Mouse (Mus musculus) intestine, postnatal 0 days (tissue): ENCODE data around the gene Gdf11. TPM values are rescaled to one million over a fixed set of nuclear protein-coding genes. Genes with fewer than 3 reads are reported as not detected.

Experiments
- ATAC-seq: fragments of 200-750 bp; cut with Nextera tagmentation; 2 replicates; pipeline ENCODE4 v1.8.0; 2017; ENCODE audit warnings: mild to moderate bottlenecking, moderate TSS enrichment, moderate library complexity
- H3K27ac ChIP-seq: fragments of 300-500 bp; sonication (generic); 2 replicates; pipeline ENCODE4 v1.5.1; 2014; ENCODE audit warnings: mild to moderate bottlenecking, low read depth, low read length, moderate library complexity
- H3K27me3 ChIP-seq: fragments of 300-500 bp; sonication (generic); replicated peaks from 2 replicates; pipeline ENCODE4 v1.6.1; 2014; ENCODE audit warnings: low read length, mixed read lengths; ENCODE audit not compliant: control insufficient read depth, insufficient read depth
- H3K36me3 ChIP-seq: fragments of 300-500 bp; sonication (generic); 2 replicates; pipeline ENCODE4 v1.6.1; 2014; ENCODE audit warnings: mild to moderate bottlenecking, moderate library complexity; ENCODE audit not compliant: control insufficient read depth, insufficient read depth
- H3K4me1 ChIP-seq: fragments of 300-500 bp; sonication (generic); replicated peaks from 2 replicates; pipeline ENCODE4 v1.6.1; 2014; ENCODE audit warnings: antibody characterized with exemption, low read length, mixed read lengths; ENCODE audit not compliant: control insufficient read depth, insufficient read depth
- H3K4me2 ChIP-seq: fragments of 300-500 bp; sonication (generic); replicated peaks from 2 replicates; pipeline ENCODE4 v1.6.1; 2014; ENCODE audit warnings: low read depth, mild to moderate bottlenecking, moderate library complexity
- H3K4me3 ChIP-seq: fragments of 300-500 bp; sonication (generic); 2 replicates; pipeline ENCODE4 v1.5.1; 2014; ENCODE audit warnings: low read depth, low read length
- H3K9ac ChIP-seq: fragments of 300-500 bp; sonication (generic); 2 replicates; pipeline ENCODE4 v1.6.1; 2014; ENCODE audit warnings: mild to moderate bottlenecking, low read depth, low read length
- H3K9me3 ChIP-seq: fragments of 300-500 bp; sonication (generic); 2 replicates; pipeline ENCODE4 v1.6.1; 2016; ENCODE audit warnings: mixed run types; ENCODE audit not compliant: control insufficient read depth
- CTCF ChIP-seq: sonication (generic); IDR thresholded peaks from 2 replicates; pipeline ENCODE4 v1.5.1; 2016; ENCODE audit warnings: low read depth, mild to moderate bottlenecking, control low read depth, antibody characterized with exemption, moderate library complexity
- WGBS: fragments of 180-500 bp; shearing (Covaris S2); extraction: QIAGEN DNeasy Blood & Tissue Kit; methylation state at CpG from one replicate; pipeline ENCODE4 v1.1.7; 2014; 5-methylcytosine and 5-hydroxymethylcytosine counted together
- polyA plus RNA-seq: library from polyadenylated mRNA; unstranded; fragments of >200 nt; fragmentation: Nextera tagmentation; extraction: Ambion mirVana; gene quantifications from 2 replicates; pipeline ENCODE4 v1.2.1, GENCODE M21; 2015

The Gdf11 gene
- polyA plus RNA-seq, 1 experiment from 2014 or later: 0.99 TPM

DNA sequence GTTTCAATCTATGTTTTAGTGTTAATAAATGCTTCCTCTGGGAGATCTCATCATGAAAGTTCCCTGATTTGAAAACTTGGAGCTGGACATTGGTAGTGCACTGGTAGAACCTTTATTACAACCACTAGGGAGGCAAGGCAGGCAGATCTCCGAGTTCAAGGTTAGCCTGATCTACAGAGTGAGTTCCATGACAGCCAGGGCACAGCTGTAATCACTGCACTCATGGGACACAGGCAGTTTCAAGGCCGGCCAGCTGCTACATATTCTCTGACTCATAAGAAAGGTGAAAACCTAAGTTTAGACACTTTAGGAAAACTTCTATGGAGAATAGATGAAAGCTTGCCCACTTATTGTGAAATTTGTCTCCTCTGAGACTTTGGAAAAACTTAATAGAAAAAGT, 12.7 kb downstream of the Gdf11 start:
- no peak for ATAC-seq
- H3K27ac ChIP-seq: no peak overlapping the region
- TF ChIP-seq CTCF: no peak
- no peaks in the 10 kb centered on the region for H3K4me1 ChIP-seq
- H3K9ac ChIP-seq: no peak overlapping the region
- H3K9me3 ChIP-seq: no peaks in the 10 kb centered on the region
- no peak overlapping the region for H3K4me3 ChIP-seq
- WGBS: 86% methylated on average over 2 of the region's 2 CpGs
- H3K27me3 ChIP-seq: no peaks in the 10 kb centered on the region
- no peak overlapping the region for H3K4me2 ChIP-seq
- peaks cover 24% of the 10 kb centered on the region for H3K36me3 ChIP-seq

DNA sequence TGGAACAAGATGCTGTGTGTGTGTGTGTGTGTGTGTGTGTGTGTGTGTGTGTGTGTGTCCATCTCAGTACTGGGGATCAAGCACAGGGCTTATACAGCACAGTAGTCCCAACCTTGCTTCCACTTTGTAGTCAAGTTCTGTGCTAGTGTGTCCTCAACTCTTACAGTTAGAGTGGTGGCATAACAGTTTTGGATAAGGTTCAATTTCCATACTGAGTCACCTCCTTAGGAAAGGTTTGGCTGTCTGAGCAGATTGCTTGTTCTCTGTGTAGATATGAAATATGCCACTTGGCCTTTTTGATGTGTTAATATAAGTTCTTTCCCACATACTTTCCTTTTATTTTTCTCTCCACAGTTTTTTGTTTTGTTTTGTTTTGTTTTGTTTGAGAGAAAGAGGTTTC, 13.2 kb downstream of the Gdf11 start:
- Histone ChIP-seq H3K27me3 (no peaks in the 10 kb centered on the region), H3K9me3 (no peaks in the 10 kb centered on the region), H3K36me3 (peaks cover 29% of the 10 kb centered on the region), H3K9ac (no peak overlapping the region), H3K4me3 (no peak overlapping the region), H3K27ac (no peak overlapping the region), H3K4me1 (no peaks in the 10 kb centered on the region), H3K4me2 (no peak overlapping the region)
- TF ChIP-seq CTCF: no peak
- no peak for ATAC-seq

DNA sequence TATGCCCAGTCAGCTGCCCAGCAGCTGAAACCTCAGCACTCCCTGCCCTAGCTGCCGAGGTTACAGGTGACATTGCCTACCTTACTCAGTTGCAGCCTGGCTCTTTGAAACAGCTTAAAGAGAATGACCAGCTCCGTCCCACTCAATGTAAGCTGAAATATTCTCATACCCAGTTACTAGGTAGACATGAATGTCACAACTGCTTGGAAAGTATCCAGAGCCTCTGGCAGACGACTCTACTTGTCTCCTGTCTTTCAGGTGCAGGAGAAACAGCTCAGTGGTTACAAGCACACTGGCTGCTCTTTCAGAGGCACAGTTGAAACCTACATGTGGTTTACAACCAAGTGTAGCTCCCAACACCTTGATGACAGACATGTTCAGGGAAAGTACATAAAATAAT, 21.2 kb downstream of the Gdf11 start:
- Histone ChIP-seq H3K36me3 (peaks cover 39% of the 10 kb centered on the region), H3K4me2 (no peak overlapping the region), H3K27ac (no peak overlapping the region), H3K4me1 (no peaks in the 10 kb centered on the region), H3K9me3 (no peaks in the 10 kb centered on the region), H3K9ac (no peak overlapping the region), H3K27me3 (no peaks in the 10 kb centered on the region), H3K4me3 (no peak overlapping the region)
- WGBS: 78% methylated on average over 3 of the region's 3 CpGs
- TF ChIP-seq CTCF: no peak
- ATAC-seq: no peak

GRCm38 (mm10) chr10:128866518-128866917, 25.0 kb downstream of the Gdf11 start:
- Histone ChIP-seq H3K36me3 (peaks cover 21% of the 10 kb centered on the region), H3K4me3 (no peak overlapping the region), H3K27ac (no peak overlapping the region), H3K9ac (no peak overlapping the region), H3K4me1 (no peaks in the 10 kb centered on the region), H3K27me3 (no peaks in the 10 kb centered on the region), H3K9me3 (no peaks in the 10 kb centered on the region), H3K4me2 (no peak overlapping the region)
- no peak for TF ChIP-seq CTCF
- no peak for ATAC-seq
- WGBS: 88% methylated on average over 1 of the region's 1 CpGs

DNA sequence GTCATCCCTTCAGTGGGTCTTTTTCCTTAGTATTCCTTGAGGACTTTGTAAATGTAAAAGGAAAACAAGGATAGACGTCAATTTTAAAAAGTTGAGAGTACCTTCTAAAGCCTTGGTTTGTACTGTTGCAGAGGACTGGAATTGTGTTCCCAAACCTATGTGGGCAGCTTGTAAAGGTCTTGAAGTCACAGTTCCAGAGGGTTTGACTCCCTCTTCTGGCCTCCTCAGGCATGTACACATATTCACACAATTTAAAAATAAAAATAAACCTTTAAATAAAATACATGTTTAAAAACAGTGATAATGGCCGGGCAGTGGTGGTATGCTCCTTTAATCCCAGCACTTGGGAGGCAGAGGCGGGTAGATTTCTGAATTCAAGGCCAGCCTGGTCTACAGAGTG, 25.5 kb downstream of the Gdf11 start:
- H3K4me3 ChIP-seq: no peak overlapping the region
- H3K9ac ChIP-seq: no peak overlapping the region
- no peaks in the 10 kb centered on the region for H3K4me1 ChIP-seq
- TF ChIP-seq CTCF: peak; percentile 51
- H3K27me3 ChIP-seq: no peaks in the 10 kb centered on the region
- no peak for ATAC-seq
- no peak overlapping the region for H3K27ac ChIP-seq
- 87% methylated on average over 3 of the region's 3 CpGs for WGBS
- peaks cover 17% of the 10 kb centered on the region for H3K36me3 ChIP-seq
- no peaks in the 10 kb centered on the region for H3K9me3 ChIP-seq
- no peak overlapping the region for H3K4me2 ChIP-seq

DNA sequence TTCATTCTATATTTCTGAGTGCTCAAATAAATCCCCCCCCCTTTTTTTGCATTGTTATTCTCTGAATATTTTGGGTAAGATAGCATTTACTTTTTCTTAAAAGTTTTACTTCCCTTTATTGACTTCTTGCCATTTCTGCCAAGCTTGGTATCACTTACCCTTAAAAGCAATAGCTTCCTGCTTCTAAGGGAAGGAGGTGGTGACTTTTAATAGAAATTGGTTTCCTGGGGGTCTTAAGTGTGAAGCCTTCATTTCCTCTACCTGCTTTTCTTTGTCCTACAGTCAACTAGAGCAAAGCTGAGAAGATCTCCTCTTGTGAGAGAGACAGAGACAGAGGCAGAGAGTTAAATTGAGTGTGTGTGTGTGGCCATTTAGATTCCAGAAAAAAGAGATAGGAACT, 30.3 kb downstream of the Gdf11 start:
- H3K36me3 ChIP-seq: peaks cover 18% of the 10 kb centered on the region
- H3K4me3 ChIP-seq: no peak overlapping the region
- no peak for TF ChIP-seq CTCF
- ATAC-seq: no peak
- H3K9me3 ChIP-seq: no peaks in the 10 kb centered on the region
- H3K9ac ChIP-seq: no peak overlapping the region
- H3K4me2 ChIP-seq: no peak overlapping the region
- H3K4me1 ChIP-seq: no peaks in the 10 kb centered on the region
- H3K27me3 ChIP-seq: no peaks in the 10 kb centered on the region
- no peak overlapping the region for H3K27ac ChIP-seq

- Histone ChIP-seq H3K27ac (no peak overlapping the region), H3K4me2 (no peak overlapping the region), H3K9ac (no peak overlapping the region), H3K27me3 (no peaks in the 10 kb centered on the region), H3K9me3 (no peaks in the 10 kb centered on the region), H3K4me3 (no peak overlapping the region), H3K4me1 (no peaks in the 10 kb centered on the region), H3K36me3 (peaks cover 50% of the 10 kb centered on the region)
- 65% methylated on average over 3 of the region's 3 CpGs for WGBS
- ATAC-seq: no peak
- no peak for TF ChIP-seq CTCF
Measured at GRCm38 (mm10) chr10:128850339-128850738, 41.2 kb downstream of the Gdf11 start.
